Mouse (Mus musculus): ENCODE measurements around the gene 4930470P17Rik. TPM values are rescaled to one million over a fixed set of nuclear protein-coding genes. Genes with fewer than 3 reads are reported as not detected.
"Not testable (repeated sequence)": the region's sequence is repeated elsewhere in the genome, so short reads cannot be mapped to it uniquely, and the experiment has no call there.

4930470P17Rik gene
- not detected for total RNA-seq (2021)
- long read RNA-seq, experiment 1: 0 reads
- long read RNA-seq, experiment 2: 0 reads

- no peak for DNase-seq
- intact Hi-C loops (cut with DNase I; ENCODE audit: low total_unique reads): loop anchor here (10.0 kb wide), 1 partner anchor 273 kb away; no protein-coding TSS in a partner anchor
These were observed at the start of gene 4930470P17Rik for GRCm38 (mm10) chr2:170601917-170602316. 4930470P17Rik (minus strand) TSS chr2:170602017.

- intact Hi-C loops (cut with DNase I; ENCODE audit: low total_unique reads): no loop called here
- no peak for DNase-seq
These were observed 49.7 kb upstream of the 4930470P17Rik start for GRCm38 (mm10) chr2:170651483-170651882.

- intact Hi-C loops (cut with DNase I; ENCODE audit: low total_unique reads): no loop called here
- DNase-seq: no peak
These were observed 46.7 kb upstream of the 4930470P17Rik start for GRCm38 (mm10) chr2:170648542-170648941.

- intact Hi-C loops (cut with DNase I; ENCODE audit: low total_unique reads): no loop called here
- DNase-seq: no peak
These were observed 44.4 kb upstream of the 4930470P17Rik start for GRCm38 (mm10) chr2:170646201-170646600.

- intact Hi-C loops (cut with DNase I; ENCODE audit: low total_unique reads): no loop called here
- DNase-seq: no peak
These were observed 40.6 kb upstream of the 4930470P17Rik start for GRCm38 (mm10) chr2:170642338-170642806.

GRCm38 (mm10) chr2:170640281-170640680 lies 38.5 kb upstream of the 4930470P17Rik start:
- intact Hi-C loops (cut with DNase I; ENCODE audit: low total_unique reads): no loop called here
- no peak for DNase-seq

GRCm38 (mm10) chr2:170638746-170639145 lies 36.9 kb upstream of the 4930470P17Rik start:
- intact Hi-C loops (cut with DNase I; ENCODE audit: low total_unique reads): no loop called here
- DNase-seq: no peak

GRCm38 (mm10) chr2:170632998-170633622 lies 31.3 kb upstream of the 4930470P17Rik start:
- intact Hi-C loops (cut with DNase I; ENCODE audit: low total_unique reads): no loop called here
- DNase-seq: no peak

GRCm38 (mm10) chr2:170632386-170632785 lies 30.6 kb upstream of the 4930470P17Rik start:
- intact Hi-C loops (cut with DNase I; ENCODE audit: low total_unique reads): no loop called here
- no peak for DNase-seq

GRCm38 (mm10) chr2:170631375-170631774 lies 29.6 kb upstream of the 4930470P17Rik start:
- intact Hi-C loops (cut with DNase I; ENCODE audit: low total_unique reads): no loop called here
- no peak for DNase-seq

GRCm38 (mm10) chr2:170630553-170630952 lies 28.7 kb upstream of the 4930470P17Rik start:
- no peak for DNase-seq
- intact Hi-C loops (cut with DNase I; ENCODE audit: low total_unique reads): no loop called here

- DNase-seq; intact Hi-C loops (cut with DNase I; ENCODE audit: low total_unique reads): not testable (repeated sequence)
These were observed 26.2 kb upstream of the 4930470P17Rik start for GRCm38 (mm10) chr2:170627991-170628390.

- intact Hi-C loops (cut with DNase I; ENCODE audit: low total_unique reads); DNase-seq: not testable (repeated sequence)
These were observed 22.5 kb upstream of the 4930470P17Rik start for GRCm38 (mm10) chr2:170624201-170624880.

- DNase-seq: no peak
- intact Hi-C loops (cut with DNase I; ENCODE audit: low total_unique reads): no loop called here
These were observed 21.2 kb upstream of the 4930470P17Rik start for GRCm38 (mm10) chr2:170622985-170623384.

GRCm38 (mm10) chr2:170618862-170619492 lies 17.2 kb upstream of the 4930470P17Rik start:
- no peak for DNase-seq
- intact Hi-C loops (cut with DNase I; ENCODE audit: low total_unique reads): no loop called here

- DNase-seq: not testable (repeated sequence)
These were observed 10.0 kb upstream of the 4930470P17Rik start for GRCm38 (mm10) chr2:170611794-170612193.

GRCm38 (mm10) chr2:170601171-170601570 lies 646 bp downstream of the 4930470P17Rik start:
- intact Hi-C loops (cut with DNase I; ENCODE audit: low total_unique reads): loop anchor here (10.0 kb wide), 1 partner anchor 274 kb away; no protein-coding TSS in a partner anchor
- DNase-seq: no peak

More at GRCm38 (mm10) chr2:170611794-170612193, 10.0 kb upstream of the 4930470P17Rik start:
- intact Hi-C loops (cut with DNase I; ENCODE audit: low total_unique reads): not testable (repeated sequence)

- intact Hi-C loops (cut with DNase I; ENCODE audit: low total_unique reads): no loop called here
- DNase-seq: no peak
These were observed 4.2 kb downstream of the 4930470P17Rik start for GRCm38 (mm10) chr2:170597586-170597985.

- DNase-seq: peak; percentile 54
- intact Hi-C loops (cut with DNase I; ENCODE audit: low total_unique reads): no loop called here
These were observed 5.1 kb downstream of the 4930470P17Rik start for GRCm38 (mm10) chr2:170596726-170597125.

- DNase-seq: no peak
- intact Hi-C loops (cut with DNase I; ENCODE audit: low total_unique reads): no loop called here
These were observed 9.7 kb downstream of the 4930470P17Rik start for GRCm38 (mm10) chr2:170592161-170592560.

All from gastrocnemius, postnatal 14 days (tissue).